Mouse (Mus musculus) midbrain, postnatal 0 days (tissue): Measurements from ENCODE around the gene Atp5l. TPM values are rescaled to one million over a fixed set of nuclear protein-coding genes. Genes with fewer than 3 reads are reported as not detected.
A peak's percentile ranks its signal among the peaks of the same experiment; 100 is the strongest.

Source experiments
- ATAC-seq: fragments of 200-750 bp; cut with Nextera tagmentation; 2 replicates; pipeline ENCODE4 v1.8.0; 2017; ENCODE audit warnings: moderate number of reproducible peaks, mild to moderate bottlenecking, moderate TSS enrichment, moderate library complexity; ENCODE audit not compliant: low FRiP score
- DNase-seq: peaks from one replicate; pipeline ENCODE4 v3.0.0-alpha.2; 2015; ENCODE audit warnings: low spot score
- H3K27ac ChIP-seq: fragments of 300-500 bp; sonication (generic); 2 replicates; pipeline ENCODE4 v1.5.1; 2014; ENCODE audit warnings: low read depth, mild to moderate bottlenecking, low read length, mixed read lengths
- H3K27me3 ChIP-seq: fragments of 300-500 bp; sonication (generic); 2 replicates; pipeline ENCODE4 v1.6.1; 2014; ENCODE audit warnings: low read length, control low read depth, mixed read lengths; ENCODE audit not compliant: insufficient read depth
- H3K36me3 ChIP-seq: fragments of 300-500 bp; sonication (generic); 2 replicates; pipeline ENCODE4 v1.6.1; 2014; ENCODE audit warnings: low read length, control low read depth, mixed read lengths; ENCODE audit not compliant: insufficient read depth
- H3K4me1 ChIP-seq: fragments of 300-500 bp; sonication (generic); 2 replicates; pipeline ENCODE4 v1.6.1; 2014; ENCODE audit warnings: mild to moderate bottlenecking, control low read depth, antibody characterized with exemption, low read length, mixed read lengths; ENCODE audit not compliant: insufficient read depth
- H3K4me2 ChIP-seq: fragments of 300-500 bp; sonication (generic); 2 replicates; pipeline ENCODE4 v1.6.1; 2014; ENCODE audit warnings: low read depth, mild to moderate bottlenecking, low read length, mixed read lengths; ENCODE audit not compliant: poor library complexity, severe bottlenecking
- H3K4me3 ChIP-seq: fragments of 300-500 bp; sonication (generic); 2 replicates; pipeline ENCODE4 v1.5.1; 2014; ENCODE audit warnings: low read depth, mild to moderate bottlenecking, low read length, moderate library complexity
- H3K9ac ChIP-seq: fragments of 300-500 bp; sonication (generic); replicated peaks from 2 replicates; pipeline ENCODE4 v1.6.1; 2014; ENCODE audit warnings: mild to moderate bottlenecking, low read length, moderate library complexity, mixed read lengths; ENCODE audit not compliant: poor library complexity, severe bottlenecking
- H3K9me3 ChIP-seq: fragments of 300-500 bp; sonication (generic); 2 replicates; pipeline ENCODE4 v1.6.1; 2016; ENCODE audit warnings: low read length, control low read depth
- CTCF ChIP-seq: IDR thresholded peaks from 2 replicates; pipeline ENCODE4 v1.5.1; 2016; ENCODE audit warnings: antibody characterized with exemption, mild to moderate bottlenecking
- WGBS: fragments of 180-500 bp; shearing (Covaris S2); extraction: QIAGEN DNeasy Blood & Tissue Kit; methylation state at CpG from one replicate; pipeline ENCODE4 v1.1.7; 2014; 5-methylcytosine and 5-hydroxymethylcytosine counted together
- polyA plus RNA-seq: library from polyadenylated mRNA; unstranded; fragments of >200 nt; fragmentation: Nextera tagmentation; extraction: Ambion mirVana; gene quantifications from 2 replicates; pipeline ENCODE4 v1.2.1, GENCODE M21; 2015
- total RNA-seq: library from RNA; depleted of rRNA; stranded (reverse); fragments of >200 nt; gene quantifications from 2 replicates; pipeline ENCODE4 v1.2.3, GENCODE M21; 2014; rRNA removed

Atp5l gene
- total and polyA plus RNA-seq, 2 experiments from 2014 or later: 253 to 874 TPM

- peaks cover 20% of the 10 kb centered on the region for H3K36me3 ChIP-seq
- no peak overlapping the region for H3K27ac ChIP-seq
- no peak overlapping the region for H3K4me2 ChIP-seq
- ATAC-seq (no peak), DNase-seq (peak; percentile 40)
- no peaks in the 10 kb centered on the region for H3K9me3 ChIP-seq
- no peak overlapping the region for H3K9ac ChIP-seq
- H3K4me3 ChIP-seq: no peak overlapping the region
- TF ChIP-seq CTCF: no peak
- 45% methylated on average over 9 of the region's 9 CpGs for WGBS
- no peaks in the 10 kb centered on the region for H3K4me1 ChIP-seq
- H3K27me3 ChIP-seq: no peaks in the 10 kb centered on the region
These were observed 53.9 kb downstream of the Atp5l start for GRCm38 (mm10) chr9:44866501-44867240.

Other genes starting within 250 kb of the Atp5l start
- gene Treh, start 247.5 kb downstream of the Atp5l start, total RNA-seq: not detected in 2 replicates
- gene Treh, start 247.5 kb downstream of the Atp5l start, polyA plus RNA-seq: not detected in 2 replicates
- 140 and 154 TPM in 2 replicates for gene Phldb1, start 185.5 kb downstream of the Atp5l start, total RNA-seq
- gene Phldb1, start 185.5 kb downstream of the Atp5l start, polyA plus RNA-seq: 34.8 and 41.0 TPM in 2 replicates
- gene Arcn1, start 152.9 kb downstream of the Atp5l start, total RNA-seq: 93.7 and 108 TPM in 2 replicates
- 102 and 106 TPM in 2 replicates for gene Arcn1, start 152.9 kb downstream of the Atp5l start, polyA plus RNA-seq
- gene Ift46, start 152.8 kb downstream of the Atp5l start, total RNA-seq: 64.8 and 72.1 TPM in 2 replicates
- 151 and 170 TPM in 2 replicates for gene Ift46, start 152.8 kb downstream of the Atp5l start, polyA plus RNA-seq
- gene Tmem25, start 121.4 kb downstream of the Atp5l start, total RNA-seq: 29.9 and 32.6 TPM in 2 replicates
- gene Tmem25, start 121.4 kb downstream of the Atp5l start, polyA plus RNA-seq: 25.9 and 30.1 TPM in 2 replicates
- 3.3 TPM in 1 of 2 replicates, not detected in the other for gene Ttc36, start 117.7 kb downstream of the Atp5l start, total RNA-seq
- 0.61 and 1.0 TPM in 2 replicates for gene Ttc36, start 117.7 kb downstream of the Atp5l start, polyA plus RNA-seq
- 27.8 and 28.0 TPM in 2 replicates for gene Kmt2a, start 39.4 kb downstream of the Atp5l start, total RNA-seq
- gene Kmt2a, start 39.4 kb downstream of the Atp5l start, polyA plus RNA-seq: 14.0 and 20.0 TPM in 2 replicates
- gene Ube4a, start 44.9 kb upstream of the Atp5l start, total RNA-seq: 51.9 and 62.2 TPM in 2 replicates
- 26.4 and 26.7 TPM in 2 replicates for gene Ube4a, start 44.9 kb upstream of the Atp5l start, polyA plus RNA-seq
- not detected in 2 replicates for gene Cd3g, start 59.7 kb upstream of the Atp5l start, total RNA-seq
- gene Cd3g, start 59.7 kb upstream of the Atp5l start, polyA plus RNA-seq: not detected in 2 replicates
- gene Cd3d, start 61.0 kb upstream of the Atp5l start, total RNA-seq: not detected in 2 replicates
- not detected in 2 replicates for gene Cd3d, start 61.0 kb upstream of the Atp5l start, polyA plus RNA-seq
- gene Cd3e, start 88.9 kb upstream of the Atp5l start, total RNA-seq: not detected in 2 replicates
- 0.11 and 0.15 TPM in 2 replicates for gene Cd3e, start 88.9 kb upstream of the Atp5l start, polyA plus RNA-seq
- gene Mpzl2, start 119.1 kb upstream of the Atp5l start, total RNA-seq: 3.1 and 5.6 TPM in 2 replicates
- 4.0 and 4.4 TPM in 2 replicates for gene Mpzl2, start 119.1 kb upstream of the Atp5l start, polyA plus RNA-seq
- gene Mpzl3, start 134.4 kb upstream of the Atp5l start, total RNA-seq: 2.5 TPM in 2 replicates
- 1.1 and 1.3 TPM in 2 replicates for gene Mpzl3, start 134.4 kb upstream of the Atp5l start, polyA plus RNA-seq
- gene Jaml, start 158.4 kb upstream of the Atp5l start, total RNA-seq: 0.09 TPM in 1 of 2 replicates, not detected in the other
- gene Jaml, start 158.4 kb upstream of the Atp5l start, polyA plus RNA-seq: 0.23 and 0.44 TPM in 2 replicates
- 12.8 and 14.1 TPM in 2 replicates for gene Scn2b, start 197.0 kb upstream of the Atp5l start, total RNA-seq
- 9.1 and 9.4 TPM in 2 replicates for gene Scn2b, start 197.0 kb upstream of the Atp5l start, polyA plus RNA-seq
- gene Scn4b, start 217.7 kb upstream of the Atp5l start, total RNA-seq: 0.61 and 0.93 TPM in 2 replicates
- gene Scn4b, start 217.7 kb upstream of the Atp5l start, polyA plus RNA-seq: 0.31 and 0.37 TPM in 2 replicates